Mouse (Mus musculus): ENCODE data around the gene Akap14. TPM values are rescaled to one million over a fixed set of nuclear protein-coding genes. Genes with fewer than 3 reads are reported as not detected.
A peak's percentile ranks its signal among the peaks of the same experiment; 100 is the strongest.
"Not testable (repeated sequence)": the region's sequence is repeated elsewhere in the genome, so short reads cannot be mapped to it uniquely, and the experiment has no call there.

Gene Akap14
- polyA plus RNA-seq, 1 experiment from 2014 or later, result 0.15 TPM

DNA sequence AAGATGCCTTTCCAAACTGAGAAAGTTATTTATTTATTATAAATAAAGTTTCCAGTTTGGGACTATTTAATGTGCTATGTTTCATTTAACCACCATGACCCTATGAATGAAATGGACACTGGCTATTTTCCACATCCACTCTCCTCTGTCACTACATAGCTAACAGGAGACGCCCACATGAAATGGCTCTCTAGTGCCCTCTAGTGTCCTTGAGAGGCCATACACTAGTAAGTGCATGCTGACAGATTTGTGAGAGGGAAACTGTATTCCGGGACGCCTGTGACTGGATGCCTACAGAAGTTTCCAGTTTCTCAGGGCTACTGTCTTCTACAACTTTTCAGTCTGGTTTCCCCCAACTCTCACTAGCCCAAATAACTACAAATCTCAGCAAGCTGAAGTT lies 1.6 kb downstream of the Akap14 start:
- H3K27me3 ChIP-seq (ENCODE audit: control insufficient read depth, insufficient read depth, low read length), result no peaks in the 10 kb centered on the region
- H3K27ac ChIP-seq (replicated peaks in 1 of 2; ENCODE audit: control insufficient read depth in 1 of 2, insufficient read depth in 1 of 2, low read depth in 2 of 2, low read length in 2 of 2), result no peak overlapping the region
- no peaks in the 10 kb centered on the region for H3K9me3 ChIP-seq (ENCODE audit: control insufficient read depth, low read length)
- H3K4me2 ChIP-seq (ENCODE audit: low read length), result no peak overlapping the region
- H3K36me3 ChIP-seq (ENCODE audit: control insufficient read depth, insufficient read depth, low read length), result no peaks in the 10 kb centered on the region
- H3K4me3 ChIP-seq (ENCODE audit: control insufficient read depth in 1 of 2, insufficient read depth in 1 of 2, low read depth in 1 of 2, low read length in 2 of 2), result no peak overlapping the region
- H3K4me1 ChIP-seq (ENCODE audit: control insufficient read depth in 2 of 2, insufficient read depth in 2 of 2, low read length in 2 of 2), result no peaks in the 10 kb centered on the region
- ATAC-seq (ENCODE audit: insufficient number of reproducible peaks, insufficient read depth, low FRiP score, low read depth), result no peak
- H3K9ac ChIP-seq (ENCODE audit: low read length), result no peak overlapping the region
- WGBS, result 34% methylated on average over 3 of the region's 3 CpGs

DNA sequence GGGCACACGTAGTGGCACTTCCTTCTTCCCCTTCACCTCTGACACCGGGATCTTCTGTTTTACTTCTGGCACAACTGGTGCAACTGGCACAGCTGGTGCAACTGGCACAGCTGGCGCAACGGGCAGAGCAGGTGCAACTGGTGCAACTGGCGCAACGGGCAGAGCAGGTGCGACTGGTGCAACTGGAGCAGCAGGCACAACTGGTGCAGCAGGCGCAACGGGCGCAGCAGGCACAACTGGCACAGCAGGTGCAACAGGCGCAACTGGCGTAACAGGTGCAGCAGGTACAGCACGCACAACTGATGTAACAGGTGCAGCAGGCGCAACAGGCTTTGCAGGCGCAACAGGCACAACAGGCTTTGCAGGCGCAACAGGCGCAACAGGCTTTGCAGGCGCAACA lies 5.5 kb downstream of the Akap14 start:
- Histone ChIP-seq H3K9ac (ENCODE audit: low read length) (no peak overlapping the region), H3K9me3 (ENCODE audit: control insufficient read depth, low read length) (no peaks in the 10 kb centered on the region), H3K27me3 (ENCODE audit: control insufficient read depth, insufficient read depth, low read length) (no peaks in the 10 kb centered on the region), H3K4me2 (ENCODE audit: low read length) (no peak overlapping the region), H3K4me1 (ENCODE audit: control insufficient read depth in 2 of 2, insufficient read depth in 2 of 2, low read length in 2 of 2) (no peaks in the 10 kb centered on the region), H3K27ac (replicated peaks in 1 of 2; ENCODE audit: control insufficient read depth in 1 of 2, insufficient read depth in 1 of 2, low read depth in 2 of 2, low read length in 2 of 2) (no peak overlapping the region), H3K36me3 (ENCODE audit: control insufficient read depth, insufficient read depth, low read length) (no peaks in the 10 kb centered on the region), H3K4me3 (ENCODE audit: control insufficient read depth in 1 of 2, insufficient read depth in 1 of 2, low read depth in 1 of 2, low read length in 2 of 2) (no peak overlapping the region)
- WGBS, result 73% methylated on average over 18 of the region's 18 CpGs
- ATAC-seq (ENCODE audit: insufficient number of reproducible peaks, insufficient read depth, low FRiP score, low read depth), result no peak

DNA sequence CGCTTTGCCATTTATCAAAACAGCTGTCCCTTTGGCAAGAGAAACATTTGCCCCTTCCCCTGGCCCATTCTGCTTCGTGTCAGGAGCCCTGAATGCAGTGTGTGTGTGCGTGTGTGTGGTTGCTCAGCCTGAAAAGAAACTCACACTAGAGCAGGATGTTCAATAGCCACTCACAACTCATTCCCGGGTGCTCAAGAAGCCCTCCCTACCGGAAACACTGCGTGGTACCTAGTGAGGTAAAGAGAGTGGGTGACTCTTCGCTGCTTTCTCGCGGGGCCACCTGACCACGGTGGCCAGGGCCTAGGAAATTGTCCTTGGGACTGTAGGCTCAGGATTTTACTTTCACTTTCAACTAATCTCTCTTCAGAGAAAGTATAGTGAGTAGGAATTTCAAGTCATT lies 7.5 kb downstream of the Akap14 start:
- H3K4me1 ChIP-seq (ENCODE audit: control insufficient read depth in 2 of 2, insufficient read depth in 2 of 2, low read length in 2 of 2), result no peaks in the 10 kb centered on the region
- H3K4me3 ChIP-seq (ENCODE audit: control insufficient read depth in 1 of 2, insufficient read depth in 1 of 2, low read depth in 1 of 2, low read length in 2 of 2), result no peak overlapping the region
- no peak for ATAC-seq (ENCODE audit: insufficient number of reproducible peaks, insufficient read depth, low FRiP score, low read depth)
- no peaks in the 10 kb centered on the region for H3K27me3 ChIP-seq (ENCODE audit: control insufficient read depth, insufficient read depth, low read length)
- 74% methylated on average over 10 of the region's 10 CpGs for WGBS
- no peak overlapping the region for H3K9ac ChIP-seq (ENCODE audit: low read length)
- H3K36me3 ChIP-seq (ENCODE audit: control insufficient read depth, insufficient read depth, low read length), result no peaks in the 10 kb centered on the region
- H3K4me2 ChIP-seq (ENCODE audit: low read length), result no peak overlapping the region
- H3K27ac ChIP-seq (replicated peaks in 1 of 2; ENCODE audit: control insufficient read depth in 1 of 2, insufficient read depth in 1 of 2, low read depth in 2 of 2, low read length in 2 of 2), result no peak overlapping the region
- H3K9me3 ChIP-seq (ENCODE audit: control insufficient read depth, low read length), result no peaks in the 10 kb centered on the region

DNA sequence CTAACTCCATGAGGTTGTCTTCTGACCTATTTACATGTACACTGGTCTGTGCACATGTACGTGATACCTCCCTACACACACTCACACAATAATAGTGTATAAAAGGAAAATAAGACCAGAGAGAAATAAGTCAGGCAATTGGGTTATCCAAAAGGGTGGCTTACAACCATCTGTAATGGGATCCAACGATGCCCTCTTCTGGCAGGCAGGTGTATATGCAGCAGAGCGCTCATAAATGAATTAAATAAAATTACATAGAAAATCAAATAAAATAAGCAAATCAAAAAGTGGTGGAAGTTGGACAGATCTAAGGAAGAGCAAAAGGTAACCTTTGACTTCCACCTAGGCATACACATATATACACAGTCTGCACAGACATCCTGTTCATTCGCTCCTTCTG lies 10.8 kb downstream of the Akap14 start:
- Histone ChIP-seq H3K36me3 (ENCODE audit: control insufficient read depth, insufficient read depth, low read length) (peaks cover 7% of the 10 kb centered on the region; the same call in 1 of the 2 replicates), H3K9ac (ENCODE audit: low read length) (no peak overlapping the region), H3K4me3 (ENCODE audit: control insufficient read depth in 1 of 2, insufficient read depth in 1 of 2, low read depth in 1 of 2, low read length in 2 of 2) (no peak overlapping the region), H3K4me1 (ENCODE audit: control insufficient read depth in 2 of 2, insufficient read depth in 2 of 2, low read length in 2 of 2) (no peaks in the 10 kb centered on the region), H3K27me3 (ENCODE audit: control insufficient read depth, insufficient read depth, low read length) (no peaks in the 10 kb centered on the region), H3K27ac (replicated peaks in 1 of 2; ENCODE audit: control insufficient read depth in 1 of 2, insufficient read depth in 1 of 2, low read depth in 2 of 2, low read length in 2 of 2) (no peak overlapping the region), H3K9me3 (ENCODE audit: control insufficient read depth, low read length) (no peaks in the 10 kb centered on the region), H3K4me2 (ENCODE audit: low read length) (no peak overlapping the region)
- no peak for ATAC-seq (ENCODE audit: insufficient number of reproducible peaks, insufficient read depth, low FRiP score, low read depth)
- WGBS, result 54% methylated on average over 4 of the region's 4 CpGs

DNA sequence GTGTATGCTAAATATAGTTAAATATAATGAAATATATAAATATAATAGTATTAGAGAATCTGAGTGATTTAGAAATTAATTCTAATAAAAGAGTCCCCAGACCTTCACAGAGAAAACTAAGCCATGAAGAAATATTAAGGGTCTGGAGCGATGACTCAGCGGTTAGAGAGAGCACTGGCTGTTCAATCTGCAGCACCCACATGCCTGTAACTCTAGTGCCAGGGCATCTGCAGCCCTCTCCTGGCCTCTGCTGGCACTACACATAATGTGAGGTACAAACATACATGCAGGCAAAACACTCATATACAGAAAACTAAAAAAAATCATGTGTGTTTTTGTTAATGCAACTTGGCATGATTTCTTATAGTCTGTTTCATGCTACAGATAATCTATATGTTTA lies 23.7 kb downstream of the Akap14 start:
- Histone ChIP-seq H3K36me3 (ENCODE audit: control insufficient read depth, insufficient read depth, low read length) (peaks cover 31% of the 10 kb centered on the region), H3K27ac (replicated peaks in 1 of 2; ENCODE audit: control insufficient read depth in 1 of 2, insufficient read depth in 1 of 2, low read depth in 2 of 2, low read length in 2 of 2) (no peak overlapping the region), H3K27me3 (ENCODE audit: control insufficient read depth, insufficient read depth, low read length) (no peaks in the 10 kb centered on the region), H3K4me3 (ENCODE audit: control insufficient read depth in 1 of 2, insufficient read depth in 1 of 2, low read depth in 1 of 2, low read length in 2 of 2) (no peak overlapping the region), H3K4me1 (ENCODE audit: control insufficient read depth in 2 of 2, insufficient read depth in 2 of 2, low read length in 2 of 2) (no peaks in the 10 kb centered on the region), H3K9ac (ENCODE audit: low read length) (no peak overlapping the region), H3K4me2 (ENCODE audit: low read length) (no peak overlapping the region), H3K9me3 (ENCODE audit: control insufficient read depth, low read length) (no peaks in the 10 kb centered on the region)
- WGBS, result 88% methylated on average over 2 of the region's 2 CpGs
- ATAC-seq (ENCODE audit: insufficient number of reproducible peaks, insufficient read depth, low FRiP score, low read depth), result no peak

DNA sequence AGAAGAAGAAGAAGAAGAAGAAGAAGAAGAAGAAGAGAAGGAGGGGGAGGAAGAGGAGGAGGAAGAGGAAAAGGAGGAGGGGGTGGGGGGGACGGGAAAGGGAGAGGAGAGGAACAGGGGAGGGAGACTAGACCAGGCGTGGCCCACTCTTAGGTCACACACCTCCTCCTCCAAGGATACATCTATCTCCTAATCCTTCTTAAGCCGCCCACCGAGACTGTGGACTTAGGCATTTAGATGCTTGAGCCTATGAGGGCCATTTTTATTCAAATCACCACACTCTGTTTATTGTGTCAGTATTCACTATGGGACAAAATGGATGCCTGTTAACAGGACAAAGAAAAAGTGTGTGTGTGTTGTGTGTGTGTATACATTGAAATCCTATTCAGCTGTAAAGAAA lies 24.1 kb downstream of the Akap14 start:
- ATAC-seq (ENCODE audit: insufficient number of reproducible peaks, insufficient read depth, low FRiP score, low read depth); H3K4me2 ChIP-seq (ENCODE audit: low read length); H3K4me3 ChIP-seq (ENCODE audit: control insufficient read depth in 1 of 2, insufficient read depth in 1 of 2, low read depth in 1 of 2, low read length in 2 of 2); H3K9me3 ChIP-seq (ENCODE audit: control insufficient read depth, low read length); H3K4me1 ChIP-seq (ENCODE audit: control insufficient read depth in 2 of 2, insufficient read depth in 2 of 2, low read length in 2 of 2); H3K9ac ChIP-seq (ENCODE audit: low read length); H3K27ac ChIP-seq (replicated peaks in 1 of 2; ENCODE audit: control insufficient read depth in 1 of 2, insufficient read depth in 1 of 2, low read depth in 2 of 2, low read length in 2 of 2); H3K27me3 ChIP-seq (ENCODE audit: control insufficient read depth, insufficient read depth, low read length): not testable (repeated sequence)
- H3K36me3 ChIP-seq (ENCODE audit: control insufficient read depth, insufficient read depth, low read length), result peaks cover 31% of the 10 kb centered on the region
- no CpG with 5 or more reads among the region's 4 CpGs for WGBS

DNA sequence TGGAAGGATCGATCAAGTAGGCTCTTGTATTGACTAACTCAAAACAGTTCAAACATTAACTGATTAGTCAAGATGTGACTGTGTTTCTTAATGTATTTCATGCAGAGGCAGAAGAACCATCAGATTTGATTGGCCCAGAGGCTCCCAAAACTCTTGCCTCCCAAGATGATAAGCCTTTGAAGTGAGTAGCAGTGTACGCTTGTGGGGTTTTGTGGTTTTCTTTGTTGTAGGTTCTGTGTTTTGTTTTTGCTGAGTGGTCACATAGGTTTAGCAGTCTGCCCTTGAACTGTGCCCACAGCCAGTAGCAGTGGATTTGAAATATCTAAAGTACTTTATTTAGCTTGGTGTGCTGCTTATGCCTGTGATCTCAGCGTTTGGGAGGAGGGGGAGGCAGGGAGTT lies 26.9 kb downstream of the Akap14 start:
- Histone ChIP-seq H3K9ac (ENCODE audit: low read length) (no peak overlapping the region), H3K4me2 (ENCODE audit: low read length) (no peak overlapping the region), H3K27ac (replicated peaks in 1 of 2; ENCODE audit: control insufficient read depth in 1 of 2, insufficient read depth in 1 of 2, low read depth in 2 of 2, low read length in 2 of 2) (no peak overlapping the region), H3K4me3 (ENCODE audit: control insufficient read depth in 1 of 2, insufficient read depth in 1 of 2, low read depth in 1 of 2, low read length in 2 of 2) (no peak overlapping the region), H3K27me3 (ENCODE audit: control insufficient read depth, insufficient read depth, low read length) (no peaks in the 10 kb centered on the region), H3K9me3 (ENCODE audit: control insufficient read depth, low read length) (no peaks in the 10 kb centered on the region), H3K4me1 (ENCODE audit: control insufficient read depth in 2 of 2, insufficient read depth in 2 of 2, low read length in 2 of 2) (no peaks in the 10 kb centered on the region), H3K36me3 (ENCODE audit: control insufficient read depth, insufficient read depth, low read length) (peaks cover 47% of the 10 kb centered on the region)
- WGBS, result 79% methylated on average over 3 of the region's 3 CpGs
- no peak for ATAC-seq (ENCODE audit: insufficient number of reproducible peaks, insufficient read depth, low FRiP score, low read depth)

DNA sequence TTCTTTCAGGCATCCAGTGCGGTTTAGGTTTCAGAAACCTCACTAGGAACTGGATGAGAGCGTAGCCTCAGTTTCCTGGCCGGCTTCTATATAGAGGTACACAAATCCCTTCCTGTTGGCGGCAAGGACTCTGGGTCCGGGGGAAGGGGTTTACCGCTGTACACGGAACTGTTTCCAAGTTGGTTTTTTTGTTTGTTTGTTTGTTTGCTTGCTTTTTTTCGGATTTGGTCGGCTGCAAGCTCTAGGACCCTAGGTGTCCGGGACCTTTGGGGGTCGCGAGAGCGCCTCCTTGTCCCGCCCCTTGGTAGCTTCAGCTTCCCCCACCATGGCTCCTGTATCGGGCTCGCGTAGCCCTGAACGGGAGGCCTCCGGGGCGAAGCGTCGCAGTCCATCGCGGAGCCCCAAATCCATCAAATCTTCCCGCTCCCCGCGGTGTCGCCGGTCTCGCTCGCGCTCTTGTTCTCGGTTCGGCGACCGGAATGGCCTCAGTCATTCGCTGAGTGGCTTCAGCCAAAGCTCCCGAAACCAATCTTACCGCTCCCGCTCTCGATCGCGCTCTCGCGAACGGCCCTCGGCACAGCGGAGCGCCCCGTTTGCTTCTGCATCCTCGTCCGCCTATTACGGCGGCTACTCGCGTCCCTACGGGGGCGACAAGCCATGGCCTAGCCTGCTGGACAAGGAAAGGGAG lies 41.8 kb downstream of the Akap14 start, which contains the start of gene Nkap:
Gene Nkap, plus strand, starts transcription at position 125 of the 688 bp plus-strand sequence.
- Histone ChIP-seq H3K27ac (replicated peaks in 1 of 2; ENCODE audit: control insufficient read depth in 1 of 2, insufficient read depth in 1 of 2, low read depth in 2 of 2, low read length in 2 of 2) (peak within 1 kb of the TSS; percentile 66 to 79), H3K4me2 (ENCODE audit: low read length) (peak within 1 kb of the TSS; percentile 64), H3K27me3 (ENCODE audit: control insufficient read depth, insufficient read depth, low read length) (no peaks in the 10 kb centered on the region), H3K9me3 (ENCODE audit: control insufficient read depth, low read length) (no peaks in the 10 kb centered on the region), H3K9ac (ENCODE audit: low read length) (peak within 1 kb of the TSS; percentile 81), H3K36me3 (ENCODE audit: control insufficient read depth, insufficient read depth, low read length) (0 out of 2 replicates have a peak, but pooled peaks cover 8% of the 10 kb centered on the region), H3K4me3 (ENCODE audit: control insufficient read depth in 1 of 2, insufficient read depth in 1 of 2, low read depth in 1 of 2, low read length in 2 of 2) (peak within 1 kb of the TSS; percentile 65 to 94), H3K4me1 (ENCODE audit: control insufficient read depth in 2 of 2, insufficient read depth in 2 of 2, low read length in 2 of 2) (0 out of 4 replicates have a peak, but pooled peaks cover 2 to 7% of the 10 kb centered on the region in 2 experiments)
- WGBS, result 11% methylated on average over 58 of the region's 58 CpGs
- ATAC-seq (ENCODE audit: insufficient number of reproducible peaks, insufficient read depth, low FRiP score, low read depth), result peak; percentile 56; the same call in 1 of the 2 replicates
